Mouse (Mus musculus) ovary, postnatal 36 days (tissue): Measurements from ENCODE around the gene Slc9a9.

ENCODE experiments used
- DNase-seq: peaks from one replicate; pipeline ENCODE4 v3.0.0; 2022; ENCODE audit warnings: low spot score, mixed read lengths

The Slc9a9 gene

DNA sequence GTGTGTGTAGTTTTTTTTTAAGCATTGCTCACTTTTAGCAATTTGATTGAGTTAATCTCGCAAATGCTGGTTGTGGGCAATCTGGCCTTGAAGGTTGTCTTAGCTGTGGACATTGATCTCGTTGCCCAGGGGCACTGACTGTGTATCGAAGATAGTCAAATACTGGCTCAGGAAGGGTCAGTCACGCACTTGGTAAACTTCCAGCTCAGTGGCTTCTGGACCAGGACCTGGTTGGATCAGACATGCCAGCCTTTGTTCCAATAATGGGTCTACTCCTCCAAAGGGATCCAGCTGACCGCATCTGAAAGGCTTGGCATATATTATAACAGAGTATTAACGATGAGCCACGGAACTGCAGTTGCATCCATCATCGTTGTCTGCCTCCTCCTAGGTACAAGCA lies 489.2 kb downstream of the Slc9a9 start:
- no peak for DNase-seq

DNA sequence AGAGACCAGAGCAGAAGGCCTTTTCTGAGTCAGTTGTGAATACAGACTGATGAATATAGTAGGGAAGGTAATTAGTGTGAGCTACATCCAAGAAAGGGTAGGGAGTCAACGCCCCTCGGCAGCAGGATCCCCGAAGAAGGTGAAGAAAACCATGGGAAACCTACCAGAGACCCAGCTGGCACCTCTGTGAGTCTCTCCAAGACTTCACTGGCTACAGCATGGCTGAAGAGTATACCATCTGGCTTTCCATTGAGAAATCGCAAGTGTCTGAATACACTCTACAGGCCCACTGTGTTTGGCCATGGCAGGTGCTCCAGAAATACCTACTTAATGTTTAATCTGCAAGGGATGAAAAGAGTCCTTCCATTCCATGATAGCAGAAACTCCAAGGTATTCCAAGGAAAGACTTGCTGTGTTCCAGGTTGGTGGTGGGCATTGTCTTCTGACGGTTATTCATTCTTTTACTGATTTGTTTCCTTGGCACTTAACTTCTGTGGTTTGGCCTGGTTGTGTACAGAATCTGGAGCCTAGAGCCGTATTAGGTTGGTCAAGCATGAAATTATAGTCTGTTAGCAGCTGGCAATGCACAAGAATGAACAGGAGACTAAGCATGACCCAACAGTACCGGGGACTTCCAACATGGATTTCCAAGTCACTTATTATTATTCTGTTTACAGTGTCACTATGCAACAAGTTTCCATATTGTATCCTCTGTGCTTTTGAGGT lies 491.0 kb downstream of the Slc9a9 start:
- DNase-seq = no peak

DNA sequence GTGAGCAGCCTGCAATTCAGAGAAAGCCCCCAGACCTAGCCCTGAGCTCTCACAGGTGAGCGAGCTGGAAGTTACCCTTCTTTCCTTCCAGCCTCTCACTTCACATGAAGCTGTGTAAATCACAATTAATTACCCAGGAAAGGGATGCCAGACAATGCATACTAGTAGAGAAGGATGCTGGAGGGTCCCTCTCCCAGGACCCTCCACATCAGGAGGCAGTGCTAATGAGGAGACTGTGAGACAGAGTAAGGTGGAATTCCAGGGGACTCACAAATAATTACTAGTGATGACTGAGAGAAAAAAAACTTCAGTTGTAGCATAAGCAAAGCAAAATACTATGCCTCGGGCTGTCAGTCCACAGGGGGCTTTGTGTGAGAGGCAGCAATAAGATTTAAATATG lies 492.0 kb downstream of the Slc9a9 start:
- no peak for DNase-seq

DNA sequence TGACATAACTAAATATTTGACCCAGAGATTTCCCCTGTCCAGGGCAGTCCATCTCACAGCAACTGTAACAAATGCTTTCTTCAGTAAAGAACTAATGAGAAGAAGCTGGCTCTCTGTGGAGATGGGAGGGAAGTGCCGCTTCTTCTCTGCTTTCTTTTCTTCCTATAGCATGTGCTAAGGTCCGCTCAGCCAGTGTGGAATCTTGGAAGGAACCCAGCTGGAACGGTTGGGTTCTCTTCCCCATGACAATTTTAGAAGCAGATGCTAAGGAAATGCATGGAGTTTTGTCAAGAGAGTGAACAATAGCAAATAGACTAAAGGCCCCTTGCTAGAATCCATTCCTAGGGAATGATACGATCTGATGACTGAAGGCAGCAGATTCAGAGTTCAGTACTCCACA lies 496.5 kb downstream of the Slc9a9 start:
- DNase-seq = no peak

DNA sequence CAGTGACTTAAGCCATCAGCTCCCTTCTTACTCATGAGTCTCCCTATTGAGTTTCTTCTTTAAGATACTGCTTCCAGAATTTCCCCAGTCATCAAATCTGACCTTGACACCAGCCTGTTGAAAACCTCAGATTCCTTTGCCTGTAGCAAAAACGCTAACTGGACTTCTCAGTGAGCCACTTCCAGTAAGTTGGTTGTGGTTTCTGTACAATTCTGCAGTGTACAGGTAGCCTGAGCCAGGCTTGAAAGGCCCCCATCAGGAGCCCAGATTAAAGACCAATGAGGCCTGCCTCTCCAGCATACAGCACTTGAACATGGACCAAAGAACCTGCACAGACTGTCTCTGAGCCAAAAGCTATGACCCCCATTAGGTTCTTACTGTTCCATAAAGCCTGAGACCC lies 498.1 kb downstream of the Slc9a9 start:
- DNase-seq = no peak

DNA sequence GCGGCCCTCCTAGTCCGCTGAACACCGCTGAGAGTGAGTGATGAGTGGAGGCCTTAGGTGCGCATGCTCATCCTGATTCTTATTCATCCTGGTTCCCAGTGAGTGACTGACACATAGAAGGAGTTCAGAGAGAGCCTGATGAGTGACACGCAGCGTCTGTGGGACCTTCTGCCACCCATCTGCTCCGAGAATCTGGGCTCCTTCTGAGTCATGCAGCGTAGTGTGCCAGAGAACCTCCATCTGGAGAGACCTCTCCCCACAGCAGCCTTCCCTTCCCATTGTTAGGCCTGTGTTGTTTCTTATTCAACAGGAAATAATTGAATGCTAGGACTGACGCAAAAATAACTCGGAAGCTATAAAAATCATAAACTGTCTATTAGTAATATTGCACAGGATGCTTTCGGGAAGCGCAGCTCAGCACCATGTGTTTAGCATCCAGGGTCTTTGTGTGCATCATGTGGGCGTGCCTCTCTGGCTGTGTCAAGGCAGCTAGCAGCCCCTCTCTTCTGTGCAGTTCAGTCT lies 498.8 kb downstream of the Slc9a9 start:
- no peak for DNase-seq

DNA sequence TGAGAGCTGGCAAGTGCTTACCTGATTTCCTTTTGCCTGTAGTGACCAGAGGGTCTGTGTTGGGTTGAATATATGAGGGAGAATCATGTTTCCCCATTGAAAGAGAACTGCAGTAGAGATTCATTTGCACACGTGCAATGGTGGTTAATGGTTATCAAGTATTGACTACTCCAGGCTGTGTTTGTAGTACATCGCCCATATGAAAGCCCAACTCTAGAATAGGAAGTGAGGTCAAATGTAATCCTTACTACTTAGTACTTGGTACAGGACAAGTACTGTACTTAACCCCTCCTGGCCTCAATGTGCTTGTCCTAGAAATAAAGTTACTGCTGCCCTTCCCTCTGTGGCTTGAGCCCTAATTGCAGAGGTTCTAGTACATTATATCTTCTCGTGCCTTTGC lies 508.5 kb downstream of the Slc9a9 start:
- no peak for DNase-seq

DNA sequence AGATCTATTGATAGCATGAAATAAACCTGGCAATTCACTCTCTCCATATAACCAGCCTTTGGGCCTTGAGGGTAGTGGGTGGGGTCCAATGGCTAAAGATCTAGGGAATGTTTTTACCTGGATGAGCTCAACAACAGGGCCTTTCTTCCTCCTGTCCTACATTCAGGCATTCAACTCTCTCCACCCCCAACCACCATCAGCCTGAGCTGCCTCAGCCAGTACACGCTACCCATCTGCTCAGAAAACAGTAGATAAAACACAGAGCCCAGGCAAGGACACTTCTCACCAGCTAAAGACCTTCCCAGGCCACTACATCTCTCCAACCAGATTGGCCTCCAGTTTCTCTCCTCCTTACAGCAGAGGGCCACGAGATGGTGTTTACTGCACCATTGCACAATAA lies 510.3 kb downstream of the Slc9a9 start:
- no peak for DNase-seq

DNA sequence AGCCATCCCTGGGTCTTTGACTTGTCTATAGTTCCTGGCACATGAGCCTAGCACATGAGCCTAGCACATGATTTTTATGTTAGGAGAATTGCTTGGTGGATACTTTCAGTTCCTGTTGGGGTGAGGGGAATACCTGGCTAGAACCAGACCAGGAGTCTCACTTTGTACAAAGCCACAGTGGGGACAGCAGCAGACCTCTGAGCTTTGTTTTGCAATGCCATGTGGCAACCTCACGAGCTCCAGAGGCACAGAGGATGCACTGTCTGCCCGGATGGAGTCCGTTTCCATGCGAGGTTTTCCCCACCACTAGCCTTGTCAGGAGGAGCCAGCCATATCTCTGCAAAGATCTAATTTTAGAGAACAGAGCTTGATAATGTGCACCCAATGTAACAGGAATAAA lies 510.9 kb downstream of the Slc9a9 start:
- no peak for DNase-seq

- no peak for DNase-seq
Measured at GRCm38 (mm10) chr9:95181241-95182043, 511.7 kb downstream of the Slc9a9 start.

DNA sequence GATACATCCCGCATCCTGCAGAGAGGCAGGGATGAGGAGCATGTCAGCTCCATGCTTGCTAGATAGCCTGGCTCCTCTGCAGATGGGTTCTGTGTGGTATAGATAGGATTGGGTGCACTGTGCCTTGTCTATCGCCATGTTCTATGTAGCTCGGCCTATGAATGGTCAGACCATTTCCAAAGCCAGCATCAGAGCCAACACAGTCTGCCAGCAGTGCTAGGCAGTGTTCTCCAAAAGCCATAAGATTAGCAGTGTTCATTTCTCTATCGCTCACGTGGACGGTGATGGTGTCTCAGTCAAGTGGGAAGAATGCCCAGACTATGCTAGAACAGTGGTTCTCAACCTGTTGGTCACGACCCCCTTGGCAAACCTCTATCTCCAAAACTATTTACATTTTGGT lies 512.6 kb downstream of the Slc9a9 start:
- no peak for DNase-seq

GRCm38 (mm10) chr9:95184453-95184852 lies 514.7 kb downstream of the Slc9a9 start:
- DNase-seq = no peak

GRCm38 (mm10) chr9:95185840-95186239 lies 516.1 kb downstream of the Slc9a9 start:
- no peak for DNase-seq

DNA sequence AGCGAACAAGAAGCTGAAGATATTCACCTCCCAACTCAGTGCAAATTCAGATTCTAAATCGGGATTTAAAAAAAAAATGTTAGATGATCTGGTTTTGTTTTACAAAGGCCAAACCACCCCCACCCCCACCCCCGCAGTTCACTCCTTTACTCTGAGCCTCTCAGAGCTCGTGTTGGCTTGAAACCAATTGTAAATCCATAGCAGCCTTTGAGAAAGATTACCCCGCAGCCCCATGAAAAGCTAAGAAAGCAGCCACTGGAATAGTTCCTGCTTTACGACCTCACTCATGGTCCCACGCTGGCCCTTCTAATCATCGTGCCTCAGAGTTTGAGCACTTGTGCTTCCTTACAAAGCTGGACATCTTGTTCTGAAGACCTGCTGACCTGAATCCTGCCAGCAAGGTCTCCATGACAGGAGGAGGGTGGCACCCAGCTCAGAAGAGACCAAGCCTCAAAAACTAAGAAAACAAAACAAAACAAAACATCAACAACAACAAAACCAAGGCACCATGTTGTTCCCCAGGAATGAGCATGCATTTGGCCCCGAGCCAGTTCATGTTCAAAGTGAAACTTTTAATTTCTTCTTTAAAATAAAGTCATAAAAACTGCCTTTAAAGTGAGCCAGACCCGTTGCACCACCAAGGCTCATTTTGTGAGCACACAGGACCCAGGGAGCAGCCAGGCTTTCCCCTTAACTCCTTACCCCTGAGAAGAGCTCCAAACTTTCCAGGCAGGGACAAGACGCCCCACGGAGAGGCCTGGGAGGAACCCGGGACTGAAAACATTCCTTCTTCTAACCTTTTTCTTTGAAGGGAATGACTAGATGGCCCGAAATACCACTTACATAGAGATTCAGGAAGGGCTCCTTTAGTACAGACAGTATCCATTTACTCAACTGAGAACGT lies 516.9 kb downstream of the Slc9a9 start:
- DNase-seq = no peak

GRCm38 (mm10) chr9:95188362-95189217 lies 518.9 kb downstream of the Slc9a9 start:
- DNase-seq = no peak

DNA sequence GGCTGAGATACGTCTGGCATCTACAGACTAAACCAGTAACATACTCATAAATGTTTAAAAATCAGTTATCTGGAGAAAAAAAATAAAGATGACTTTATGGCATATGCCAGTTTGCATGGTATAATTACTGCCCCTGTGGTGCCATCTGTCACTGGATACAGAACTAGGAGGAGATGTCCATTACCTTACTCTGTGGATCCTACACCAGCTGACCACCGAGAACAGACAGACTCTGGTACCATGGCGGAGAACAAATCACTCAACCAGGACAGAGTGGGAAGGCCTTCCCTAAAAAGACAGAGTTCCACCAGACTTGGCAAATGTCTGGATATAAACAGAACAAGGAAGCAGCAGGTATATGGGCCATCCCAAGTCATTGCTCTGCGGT lies 519.5 kb downstream of the Slc9a9 start:
- DNase-seq = no peak

DNA sequence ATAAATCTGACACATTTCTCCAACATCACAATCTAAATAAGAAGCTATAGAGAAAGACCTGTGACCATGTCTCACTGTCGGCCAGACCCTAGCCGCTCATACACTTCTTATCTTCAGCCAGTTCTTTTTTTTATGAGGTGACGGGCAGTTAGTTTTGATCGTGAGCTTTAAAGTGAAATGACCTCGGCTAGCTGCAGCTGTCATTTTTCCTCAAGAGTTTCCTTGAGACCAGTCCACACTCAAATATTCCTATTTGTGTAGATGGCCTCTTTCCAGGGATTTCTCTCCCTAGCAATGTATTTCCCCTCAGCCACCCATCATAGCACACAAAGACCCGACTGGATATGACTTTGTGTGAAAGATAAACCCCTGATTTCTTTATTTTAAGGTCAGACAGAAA lies 521.7 kb downstream of the Slc9a9 start:
- DNase-seq = no peak

GRCm38 (mm10) chr9:95192901-95193532 lies 523.3 kb downstream of the Slc9a9 start:
- DNase-seq = no peak

- DNase-seq = no peak
Measured at GRCm38 (mm10) chr9:95193672-95194071, 524.0 kb downstream of the Slc9a9 start.

DNA sequence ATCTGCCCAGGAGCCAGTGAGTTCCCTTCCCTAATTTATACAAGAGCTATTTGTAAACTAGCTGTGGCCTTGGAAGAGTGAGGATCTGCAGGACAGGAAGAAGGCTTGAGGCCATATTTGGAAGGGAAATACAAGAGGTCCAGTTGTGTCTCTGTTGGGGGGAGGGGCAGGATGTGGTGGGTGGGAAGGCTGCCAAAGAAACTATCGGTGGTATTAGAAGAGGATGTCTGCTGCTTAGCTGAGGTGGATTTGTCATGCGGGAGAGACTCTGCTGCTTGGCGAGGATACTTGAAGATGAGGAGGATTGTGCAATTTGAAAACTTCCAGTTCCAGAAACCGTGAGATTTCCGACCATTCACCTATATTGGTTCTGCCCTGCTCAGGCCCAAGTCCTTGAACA lies 524.4 kb downstream of the Slc9a9 start:
- no peak for DNase-seq

DNA sequence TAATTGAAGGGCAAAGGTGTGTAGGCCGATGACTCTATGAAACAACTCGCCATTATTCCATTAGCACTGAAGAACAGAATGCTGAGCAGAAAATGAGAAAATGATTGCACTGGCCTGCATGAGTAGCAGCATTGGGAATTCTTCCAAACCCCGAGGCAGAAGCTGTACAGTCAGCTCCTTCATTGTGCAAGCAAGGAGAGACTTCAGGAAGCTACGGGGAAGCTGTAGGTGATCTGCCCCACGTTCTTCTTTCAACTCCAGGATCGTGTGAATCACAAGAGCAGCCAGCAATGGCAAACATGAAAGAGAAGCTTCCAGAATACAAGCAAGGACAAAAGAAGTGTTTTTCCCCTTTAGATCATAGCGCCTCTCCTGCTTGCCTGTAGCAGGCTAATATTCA lies 538.0 kb downstream of the Slc9a9 start:
- DNase-seq = no peak
